Mouse (Mus musculus): ENCODE data around the gene Abcd4.

GRCm38 (mm10) chr12:84604001-84604400 is 13.2 kb downstream of the Abcd4 start:
- TF ChIP-seq CTCF (IDR thresholded peaks at IDR 0.05; ENCODE audit: low read depth, low read length) (no peak), GATA1 (IDR thresholded peaks at IDR 0.05; ENCODE audit: borderline replicate concordance, low read length) (no peak), POLR2AphosphoS5 (IDR thresholded peaks at IDR 0.05; ENCODE audit: insufficient replicate concordance, low read depth, low read length) (no peak), TAL1 (conservative IDR thresholded peaks at IDR 0.05; ENCODE audit: low read depth, low read length) (no peak)
